Mouse (Mus musculus): Measurements from ENCODE around the gene Itga9. TPM values are rescaled to one million over a fixed set of nuclear protein-coding genes. Genes with fewer than 3 reads are reported as not detected.

The Itga9 gene
- polyA plus RNA-seq, 1 experiment: 0.14 TPM

GRCm38 (mm10) chr9:118638642-118639210 is 32.2 kb downstream of the Itga9 start:
- Histone ChIP-seq H3K36me3 (ENCODE audit: control insufficient read depth, insufficient read depth) (no peaks in the 10 kb centered on the region), H3K4me3 (no peak overlapping the region), H3ac (ENCODE audit: control insufficient read depth, insufficient read length) (no peak overlapping the region), H3K27me3 (ENCODE audit: control insufficient read depth, insufficient read depth, insufficient read length) (no peaks in the 10 kb centered on the region), H3K4me2 (ENCODE audit: low read depth) (no peak overlapping the region), H3K79me2 (ENCODE audit: control insufficient read depth, insufficient read depth) (no peaks in the 10 kb centered on the region)
- TF ChIP-seq TCF3 (IDR thresholded peaks at IDR 0.05; ENCODE audit: insufficient read length, low read depth) (no peak), POLR2AphosphoS2 (IDR thresholded peaks at IDR 0.05; ENCODE audit: insufficient read length, low read depth) (no peak)

- Histone ChIP-seq H3K79me2 (ENCODE audit: control insufficient read depth, insufficient read depth) (no peaks in the 10 kb centered on the region), H3ac (ENCODE audit: control insufficient read depth, insufficient read length) (no peak overlapping the region), H3K4me3 (no peak overlapping the region), H3K27me3 (ENCODE audit: control insufficient read depth, insufficient read depth, insufficient read length) (peaks cover 6% of the 10 kb centered on the region), H3K36me3 (ENCODE audit: control insufficient read depth, insufficient read depth) (no peaks in the 10 kb centered on the region), H3K4me2 (ENCODE audit: low read depth) (no peak overlapping the region)
- no peak for TF ChIP-seq USF1 (IDR thresholded peaks at IDR 0.05; ENCODE audit: low read depth)
- TF ChIP-seq MAX (IDR thresholded peaks at IDR 0.05; ENCODE audit: low read depth): no peak
- no peak for TF ChIP-seq TCF12 (IDR thresholded peaks at IDR 0.05; ENCODE audit: insufficient read depth, poor library complexity, severe bottlenecking)
- no peak for TF ChIP-seq SRF (IDR thresholded peaks at IDR 0.05; ENCODE audit: control insufficient read depth, insufficient read length, low read depth)
- no peak for TF ChIP-seq E2F4 (IDR thresholded peaks at IDR 0.05; ENCODE audit: insufficient read depth)
- TF ChIP-seq TCF3 (IDR thresholded peaks at IDR 0.05; ENCODE audit: insufficient read length, low read depth): no peak
- TF ChIP-seq POLR2A (IDR thresholded peaks at IDR 0.05; ENCODE audit: insufficient read length, low read depth): no peak
- TF ChIP-seq MYOG (IDR thresholded peaks at IDR 0.05; ENCODE audit: control insufficient read depth in 1 of 3, insufficient read depth in 1 of 3, insufficient read length in 2 of 3, low read depth in 2 of 3): no peak
- no peak for TF ChIP-seq CEBPB (IDR thresholded peaks at IDR 0.05; ENCODE audit: insufficient read depth, poor library complexity, severe bottlenecking)
- no peak for TF ChIP-seq MYOD1 (IDR thresholded peaks at IDR 0.05; ENCODE audit: control insufficient read depth in 1 of 3, insufficient read length in 2 of 3, low read depth in 2 of 3)
These were observed 39.3 kb downstream of the Itga9 start for GRCm38 (mm10) chr9:118645698-118646355.

DNA sequence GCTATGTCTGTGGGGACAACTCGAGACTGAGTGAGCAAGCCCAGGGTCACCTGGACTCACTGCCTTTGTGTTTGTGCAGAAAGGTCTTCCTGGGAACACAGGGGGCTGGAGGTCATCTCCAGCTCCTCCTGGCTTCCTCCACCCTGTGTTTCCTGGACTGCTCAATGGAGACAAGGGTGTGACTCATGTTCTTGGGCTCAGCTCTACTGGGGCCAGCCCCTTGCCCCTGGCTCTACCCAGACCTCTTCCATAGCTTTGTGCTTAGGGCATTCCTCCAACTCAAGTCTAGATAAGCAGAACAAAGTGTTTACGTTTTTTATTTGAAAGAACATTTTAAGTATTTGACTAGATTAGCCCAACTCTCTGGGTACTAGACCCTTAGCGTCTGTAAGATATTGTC is 41.0 kb downstream of the Itga9 start:
- H3K36me3 ChIP-seq (ENCODE audit: control insufficient read depth, insufficient read depth): no peaks in the 10 kb centered on the region
- no peak overlapping the region for H3K4me3 ChIP-seq
- no peak overlapping the region for H3K4me2 ChIP-seq (ENCODE audit: low read depth)
- peaks cover 6% of the 10 kb centered on the region for H3K27me3 ChIP-seq (ENCODE audit: control insufficient read depth, insufficient read depth, insufficient read length)
- H3K79me2 ChIP-seq (ENCODE audit: control insufficient read depth, insufficient read depth): no peaks in the 10 kb centered on the region
- H3ac ChIP-seq (ENCODE audit: control insufficient read depth, insufficient read length): no peak overlapping the region
- no peak for TF ChIP-seq TCF12 (IDR thresholded peaks at IDR 0.05; ENCODE audit: insufficient read depth, poor library complexity, severe bottlenecking)
- no peak for TF ChIP-seq CEBPB (IDR thresholded peaks at IDR 0.05; ENCODE audit: insufficient read depth, poor library complexity, severe bottlenecking)
- TF ChIP-seq TCF3 (IDR thresholded peaks at IDR 0.05; ENCODE audit: insufficient read length, low read depth): no peak
- TF ChIP-seq REST (IDR thresholded peaks at IDR 0.05; ENCODE audit: insufficient read depth, insufficient read length): no peak
- TF ChIP-seq E2F4 (IDR thresholded peaks at IDR 0.05; ENCODE audit: insufficient read depth): no peak
- no peak for TF ChIP-seq USF1 (IDR thresholded peaks at IDR 0.05; ENCODE audit: low read depth)
- TF ChIP-seq MYOD1 (IDR thresholded peaks at IDR 0.05; ENCODE audit: control insufficient read depth in 1 of 3, insufficient read length in 2 of 3, low read depth in 2 of 3): no peak
- no peak for TF ChIP-seq SRF (IDR thresholded peaks at IDR 0.05; ENCODE audit: control insufficient read depth, insufficient read length, low read depth)
- no peak for TF ChIP-seq MYOG (IDR thresholded peaks at IDR 0.05; ENCODE audit: control insufficient read depth in 1 of 3, insufficient read depth in 1 of 3, insufficient read length in 2 of 3, low read depth in 2 of 3)
- no peak for TF ChIP-seq MAX (IDR thresholded peaks at IDR 0.05; ENCODE audit: low read depth)
- no peak for TF ChIP-seq POLR2A (IDR thresholded peaks at IDR 0.05; ENCODE audit: insufficient read length, low read depth)
- TF ChIP-seq POLR2AphosphoS2 (IDR thresholded peaks at IDR 0.05; ENCODE audit: insufficient read length, low read depth): no peak

GRCm38 (mm10) chr9:118650976-118651375 is 44.5 kb downstream of the Itga9 start:
- Histone ChIP-seq H3ac (ENCODE audit: control insufficient read depth, insufficient read length) (no peak overlapping the region), H3K4me2 (ENCODE audit: low read depth) (no peak overlapping the region), H3K36me3 (ENCODE audit: control insufficient read depth, insufficient read depth) (no peaks in the 10 kb centered on the region), H3K79me2 (ENCODE audit: control insufficient read depth, insufficient read depth) (no peaks in the 10 kb centered on the region), H3K27me3 (ENCODE audit: control insufficient read depth, insufficient read depth, insufficient read length) (peaks cover 6% of the 10 kb centered on the region), H3K4me3 (no peak overlapping the region)
- TF ChIP-seq SRF (IDR thresholded peaks at IDR 0.05; ENCODE audit: control insufficient read depth, insufficient read length, low read depth): no peak
- no peak for TF ChIP-seq E2F4 (IDR thresholded peaks at IDR 0.05; ENCODE audit: insufficient read depth)
- TF ChIP-seq CEBPB (IDR thresholded peaks at IDR 0.05; ENCODE audit: insufficient read depth, poor library complexity, severe bottlenecking): no peak
- TF ChIP-seq MYOG (IDR thresholded peaks at IDR 0.05; ENCODE audit: control insufficient read depth in 1 of 3, insufficient read depth in 1 of 3, insufficient read length in 2 of 3, low read depth in 2 of 3): no peak
- TF ChIP-seq REST (IDR thresholded peaks at IDR 0.05; ENCODE audit: insufficient read depth, insufficient read length): no peak
- TF ChIP-seq TCF3 (IDR thresholded peaks at IDR 0.05; ENCODE audit: insufficient read length, low read depth): no peak
- TF ChIP-seq TCF12 (IDR thresholded peaks at IDR 0.05; ENCODE audit: insufficient read depth, poor library complexity, severe bottlenecking): no peak
- no peak for TF ChIP-seq POLR2AphosphoS2 (IDR thresholded peaks at IDR 0.05; ENCODE audit: insufficient read length, low read depth)
- no peak for TF ChIP-seq POLR2A (IDR thresholded peaks at IDR 0.05; ENCODE audit: insufficient read length, low read depth)
- no peak for TF ChIP-seq MYOD1 (IDR thresholded peaks at IDR 0.05; ENCODE audit: control insufficient read depth in 1 of 3, insufficient read length in 2 of 3, low read depth in 2 of 3)
- TF ChIP-seq USF1 (IDR thresholded peaks at IDR 0.05; ENCODE audit: low read depth): no peak
- no peak for TF ChIP-seq MAX (IDR thresholded peaks at IDR 0.05; ENCODE audit: low read depth)

Measured in myocyte (in vitro differentiated cells).